Mouse (Mus musculus): ENCODE results near the gene Vmn1r203. TPM values are rescaled to one million over a fixed set of nuclear protein-coding genes. Genes with fewer than 3 reads are reported as not detected.

Vmn1r203 gene
- total RNA-seq, 1 experiment: not detected

Other genes starting within 250 kb of the Vmn1r203 start
- gene Vmn1r195, start 247.6 kb upstream of the Vmn1r203 start, total RNA-seq (2012; rRNA removed): not detected in 2 replicates
- gene Vmn1r196, start 228.2 kb upstream of the Vmn1r203 start, total RNA-seq (2012; rRNA removed): not detected in 2 replicates
- not detected in 2 replicates for gene Vmn1r197, start 193.5 kb upstream of the Vmn1r203 start, total RNA-seq (2012; rRNA removed)
- gene Vmn1r198, start 167.8 kb upstream of the Vmn1r203 start, total RNA-seq (2012; rRNA removed): 0.04 TPM in 1 of 2 replicates, not detected in the other
- gene Vmn1r199, start 138.3 kb upstream of the Vmn1r203 start, total RNA-seq (2012; rRNA removed): not detected in 2 replicates
- gene Vmn1r200, start 127.7 kb upstream of the Vmn1r203 start, total RNA-seq (2012; rRNA removed): not detected in 2 replicates
- not detected in 2 replicates for gene Vmn1r201, start 46.2 kb upstream of the Vmn1r203 start, total RNA-seq (2012; rRNA removed)
- gene Vmn1r202, start 12.7 kb upstream of the Vmn1r203 start, total RNA-seq (2012; rRNA removed): not detected in 2 replicates
- gene Vmn1r204, start 35.1 kb downstream of the Vmn1r203 start, total RNA-seq (2012; rRNA removed): not detected in 2 replicates
- gene Vmn1r205, start 74.9 kb downstream of the Vmn1r203 start, total RNA-seq (2012; rRNA removed): not detected in 2 replicates
- not detected in 2 replicates for gene Vmn1r206, start 106.1 kb downstream of the Vmn1r203 start, total RNA-seq (2012; rRNA removed)
- gene Vmn1r207-ps, start 211.5 kb downstream of the Vmn1r203 start, total RNA-seq (2012; rRNA removed): not detected in 2 replicates

All from ES-E14 (cell line).